Mouse (Mus musculus) lung, adult 18-20 months (tissue): Measurements from ENCODE around the gene Prrc2a.

Experiments used
- DNase-seq, 2 experiments: peaks; one replicate each; pipeline ENCODE4 v3.0.0; 2022; ENCODE audit warnings: mixed read lengths in 2 of 2

Gene Prrc2a

DNA sequence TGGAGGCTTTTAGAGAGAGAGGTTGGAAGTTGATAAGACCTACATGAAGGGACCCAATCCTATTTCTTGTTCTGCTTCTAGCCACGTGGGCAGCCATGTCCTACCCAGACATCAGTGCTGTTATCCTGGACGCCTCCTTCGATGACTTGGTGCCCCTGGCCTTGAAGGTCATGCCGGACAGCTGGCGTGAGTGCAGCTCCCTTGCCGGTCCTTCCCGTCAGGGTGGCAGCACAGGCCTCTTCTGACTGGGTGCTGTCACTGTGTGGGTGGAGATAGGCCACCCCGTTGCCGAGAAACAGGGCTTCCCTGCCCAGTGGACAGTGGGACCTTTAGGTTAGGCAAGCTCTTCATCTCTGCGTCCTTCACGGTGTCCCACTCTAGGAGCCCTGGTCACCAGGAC lies 63.5 kb downstream of the Prrc2a start:
- DNase-seq: no peak

DNA sequence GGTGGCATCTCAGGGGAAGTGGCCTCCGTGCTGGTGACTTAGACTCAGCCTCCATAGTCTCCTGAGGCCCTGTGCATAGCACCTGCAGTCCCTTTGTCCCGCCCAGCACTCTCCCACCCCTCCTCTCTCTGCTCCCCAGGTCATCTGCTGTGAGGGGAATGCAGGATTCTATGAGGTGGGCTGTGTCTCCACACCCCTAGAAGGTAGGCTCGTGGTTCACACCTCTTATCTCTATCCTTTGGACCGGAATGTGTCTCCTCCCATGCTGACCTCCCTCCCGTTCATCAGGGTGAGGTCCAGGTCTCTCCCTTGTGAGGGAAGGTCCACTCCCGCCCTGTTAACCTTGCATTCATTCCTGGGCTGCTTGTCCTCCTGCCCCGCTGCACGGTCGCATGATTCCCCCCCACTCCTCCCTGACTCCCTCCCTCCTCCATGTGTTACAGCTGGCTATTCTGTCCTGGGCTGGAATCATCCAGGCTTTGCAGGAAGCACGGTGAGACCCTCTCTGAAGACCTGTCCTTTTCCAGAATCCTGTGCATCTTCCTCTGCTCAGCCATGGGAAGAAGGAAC lies 64.4 kb downstream of the Prrc2a start:
- no peak for DNase-seq
